Mouse (Mus musculus) splenic B cell, adult 2 months (primary cell): ENCODE measurements around the gene Fbxw4.

Experiments
- DNase-seq: peaks from one replicate; pipeline ENCODE4 v3.0.0-alpha.2; 2011; ENCODE audit warnings: low read depth, low spot score
- H3K27me3 ChIP-seq: 2 replicates; pipeline ENCODE4 v1.6.1; 2012; ENCODE audit warnings: mild to moderate bottlenecking, low read length, moderate library complexity, mixed read lengths; ENCODE audit not compliant: control insufficient read depth, poor library complexity, insufficient read depth, severe bottlenecking
- H3K36me3 ChIP-seq: 2 replicates; pipeline ENCODE4 v1.6.1; 2012; ENCODE audit warnings: mild to moderate bottlenecking, low read length, moderate library complexity, mixed read lengths; ENCODE audit not compliant: control insufficient read depth, poor library complexity, insufficient read depth, severe bottlenecking

The Fbxw4 gene

DNA sequence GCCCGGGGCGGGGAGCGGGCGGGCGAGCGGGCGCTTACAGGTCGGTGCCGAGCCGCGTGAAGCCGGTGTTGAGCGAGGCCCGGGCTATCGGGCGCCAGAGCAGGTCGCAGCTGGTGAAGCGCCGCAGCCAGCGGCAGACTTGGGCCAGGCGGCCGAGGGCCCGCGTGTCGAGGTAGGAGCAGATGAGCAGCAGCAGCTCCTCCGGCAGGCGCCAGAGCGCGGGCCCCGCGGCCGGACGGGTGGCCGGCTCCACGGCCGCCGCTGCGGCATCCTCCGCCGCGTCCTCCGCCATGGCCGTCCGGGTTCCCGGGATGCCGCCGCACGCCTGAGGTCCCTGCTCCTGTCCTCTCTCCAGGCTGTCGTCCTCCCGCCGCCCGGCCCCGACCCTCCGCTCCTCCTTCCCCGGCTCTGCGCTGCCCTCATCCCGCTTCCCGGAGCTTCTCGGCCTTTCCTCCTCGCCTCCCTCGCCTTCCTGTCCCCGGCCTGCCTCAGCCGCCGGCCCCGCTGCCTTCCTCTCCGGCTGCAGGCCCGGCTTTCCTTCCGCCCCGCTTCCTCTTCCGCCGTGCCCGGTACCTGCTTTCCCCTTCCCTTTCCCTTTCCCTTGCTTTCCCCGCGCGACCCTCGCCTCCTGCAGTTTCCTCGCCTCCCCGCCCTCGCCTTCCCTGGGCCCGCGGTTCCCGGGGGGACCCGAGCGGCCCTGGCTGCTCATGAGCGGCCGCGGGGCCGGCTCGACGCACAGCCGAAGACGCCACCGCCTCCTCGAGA, at the start of gene Fbxw4:
Fbxw4 (minus strand) TSS at position 575 of the 765 bp plus-strand sequence.
- Histone ChIP-seq H3K27me3 (no peaks in the 10 kb centered on the region), H3K36me3 (no peaks in the 10 kb centered on the region)
- DNase-seq: peak; percentile 58

DNA sequence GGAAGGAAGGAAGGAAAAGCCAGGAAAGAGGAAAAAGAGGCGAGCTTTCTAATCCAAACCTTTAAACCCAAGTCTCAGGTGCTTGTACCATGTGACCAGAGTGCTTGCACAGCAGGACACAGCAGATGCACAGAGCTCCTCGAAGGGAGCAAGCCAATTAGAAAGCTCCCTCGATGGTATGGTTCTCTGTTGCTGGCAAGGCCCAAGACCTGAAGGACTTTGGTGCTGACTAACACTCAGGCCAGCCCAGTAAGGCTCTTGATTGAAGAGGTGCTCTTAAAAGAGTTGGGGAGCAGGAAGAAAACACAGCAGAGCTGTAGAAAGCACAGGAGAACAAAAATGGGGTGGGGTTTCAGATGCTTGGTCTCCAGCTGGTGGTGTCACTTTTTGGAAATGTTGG, 48.6 kb upstream of the Fbxw4 start:
- Histone ChIP-seq H3K27me3 (no peaks in the 10 kb centered on the region), H3K36me3 (no peaks in the 10 kb centered on the region)
- DNase-seq: no peak

DNA sequence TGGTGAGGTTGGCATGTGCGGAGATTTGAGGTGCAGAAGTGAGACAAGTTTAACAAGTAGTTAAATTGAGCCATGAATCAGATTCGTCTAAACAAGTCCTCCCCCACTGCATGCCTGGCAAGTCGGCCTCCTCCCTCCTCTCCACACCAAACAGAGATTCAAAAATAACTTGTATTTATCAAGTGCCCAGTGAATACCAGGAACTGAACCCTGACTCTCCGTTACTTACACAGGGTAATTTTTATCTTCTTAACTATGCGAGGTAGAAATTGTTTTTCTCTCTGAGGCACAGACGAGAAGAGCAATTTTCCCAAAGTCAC, 36.1 kb upstream of the Fbxw4 start:
- Histone ChIP-seq H3K27me3 (no peaks in the 10 kb centered on the region), H3K36me3 (no peaks in the 10 kb centered on the region)
- no peak for DNase-seq

DNA sequence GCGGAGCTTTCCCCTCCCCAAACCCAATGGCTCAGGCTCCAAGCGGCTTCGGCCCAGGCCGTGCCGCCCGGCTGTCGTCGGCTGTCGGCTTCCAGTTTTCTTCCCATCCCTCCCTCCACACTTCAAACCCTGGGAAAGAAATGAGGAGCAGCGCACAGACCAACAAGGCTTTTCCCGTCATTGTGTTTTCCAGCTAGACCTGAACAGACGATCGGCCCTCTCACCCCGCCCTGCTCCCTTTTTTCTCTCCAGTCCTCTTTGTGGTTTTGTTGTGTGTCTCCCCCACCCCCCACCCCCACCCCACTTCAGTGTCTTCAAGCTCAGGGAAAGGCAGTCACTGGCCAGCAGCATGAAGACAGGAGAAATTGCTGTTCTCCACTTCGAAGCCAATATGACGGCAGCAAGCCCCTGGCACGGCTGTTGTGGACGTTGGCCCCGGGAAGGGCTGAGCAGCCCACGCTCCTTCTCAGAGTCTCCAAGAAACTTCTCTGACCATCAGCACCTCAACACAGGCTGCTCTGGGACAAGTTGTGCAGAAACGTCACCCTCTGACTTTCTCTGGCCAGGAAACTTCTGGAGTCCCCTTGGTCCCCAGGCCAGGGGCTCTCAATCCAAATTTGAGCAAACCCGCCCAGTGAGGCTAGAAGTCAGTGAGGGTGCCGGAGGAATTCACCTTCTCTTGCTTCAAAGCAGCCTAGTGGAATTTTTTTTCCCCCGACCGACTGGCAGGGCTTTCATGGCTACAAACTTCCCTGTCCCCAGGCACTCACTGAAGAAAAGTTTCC, 35.6 kb upstream of the Fbxw4 start:
- DNase-seq: no peak
- Histone ChIP-seq H3K27me3 (no peaks in the 10 kb centered on the region), H3K36me3 (no peaks in the 10 kb centered on the region)

DNA sequence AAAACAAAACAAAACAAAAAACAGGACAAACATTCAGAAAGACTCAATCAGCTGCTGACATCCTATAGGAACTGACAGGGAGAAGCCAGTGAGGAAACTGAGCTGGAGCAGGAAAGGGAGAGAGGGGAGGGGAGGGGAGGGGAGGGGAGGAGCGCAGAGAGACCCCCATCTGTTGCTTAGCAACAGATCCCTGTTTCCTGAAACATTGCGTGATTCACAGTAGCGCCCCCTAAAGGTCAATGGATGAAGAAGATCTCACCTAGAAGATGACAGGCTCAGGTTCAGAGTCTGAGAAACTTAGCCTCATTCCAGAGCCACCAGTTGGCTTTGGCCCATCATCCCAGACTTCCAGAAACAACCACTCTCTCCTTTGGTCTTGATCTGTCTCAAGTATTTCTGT, 33.9 kb upstream of the Fbxw4 start:
- H3K36me3 ChIP-seq: no peaks in the 10 kb centered on the region
- H3K27me3 ChIP-seq: no peaks in the 10 kb centered on the region
- peak; percentile 40 for DNase-seq

DNA sequence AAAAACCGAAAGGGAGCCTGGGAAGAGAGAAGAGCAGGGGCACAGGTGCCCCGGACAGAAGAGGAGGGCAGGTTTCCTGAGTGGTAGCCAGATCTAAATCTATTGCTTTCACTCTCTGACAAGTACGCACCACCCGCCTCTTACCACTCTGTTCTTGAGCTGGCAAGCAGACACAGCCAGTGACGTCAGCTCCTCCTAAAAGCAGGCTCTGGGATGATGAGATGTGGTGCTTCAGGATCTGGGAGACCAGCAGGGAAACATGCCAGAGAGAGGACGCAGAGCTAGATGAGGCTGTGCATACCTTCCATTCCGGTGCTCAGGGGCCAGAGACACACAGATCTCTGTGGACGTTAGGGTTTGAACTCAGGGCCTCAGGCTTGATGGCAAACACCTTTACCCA, 32.1 kb upstream of the Fbxw4 start:
- no peak for DNase-seq
- Histone ChIP-seq H3K36me3 (no peaks in the 10 kb centered on the region), H3K27me3 (no peaks in the 10 kb centered on the region)

DNA sequence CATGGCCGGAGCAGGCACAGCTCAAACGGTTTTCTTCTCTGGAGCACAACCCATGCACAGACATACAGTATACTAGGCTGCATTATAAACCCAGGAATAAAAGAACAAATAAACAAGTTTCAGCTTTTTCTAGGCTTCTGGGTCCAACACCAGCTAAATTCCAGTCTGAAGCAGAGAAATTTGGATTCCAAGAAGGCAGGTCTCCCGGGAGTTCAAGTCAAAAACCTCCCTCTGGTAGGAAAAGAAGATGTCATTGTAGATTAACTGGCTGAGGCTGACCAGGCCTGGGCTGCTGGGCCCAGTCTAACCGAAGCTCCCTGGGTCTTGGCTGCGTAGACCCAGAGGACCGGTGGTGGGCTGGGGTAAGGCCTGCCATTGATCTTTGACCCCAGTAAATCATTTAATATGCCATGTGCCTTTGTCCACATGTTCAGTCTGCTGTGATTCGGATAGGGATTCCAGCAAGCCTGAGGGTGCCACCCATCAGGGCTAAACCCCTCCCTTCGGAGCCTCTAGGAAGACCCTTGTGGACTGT, 31.0 kb upstream of the Fbxw4 start:
- DNase-seq: no peak

DNA sequence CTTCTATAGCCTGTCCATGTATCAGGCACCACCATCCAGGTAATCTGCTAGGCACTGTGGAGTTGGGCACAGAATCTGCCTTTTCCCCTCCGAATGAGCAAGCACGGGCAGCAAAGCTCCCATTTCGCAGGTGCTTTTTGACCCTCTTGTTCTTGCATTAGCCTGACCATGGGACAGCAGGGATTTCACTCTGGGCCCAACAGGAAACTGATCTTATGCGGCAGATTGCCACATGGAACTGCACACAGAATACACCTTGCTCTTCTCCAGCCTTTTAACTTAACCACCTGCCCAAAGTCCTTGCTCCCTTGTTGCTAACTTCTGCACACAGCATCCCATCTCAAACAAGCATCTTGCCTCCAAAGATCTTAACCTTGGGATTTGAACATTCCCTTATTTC, 26.9 kb upstream of the Fbxw4 start:
- DNase-seq: no peak
- no peaks in the 10 kb centered on the region for H3K36me3 ChIP-seq
- H3K27me3 ChIP-seq: no peaks in the 10 kb centered on the region

More for the DNA sequence above, 31.0 kb upstream of the Fbxw4 start:
- Histone ChIP-seq H3K36me3 (no peaks in the 10 kb centered on the region), H3K27me3 (no peaks in the 10 kb centered on the region)

DNA sequence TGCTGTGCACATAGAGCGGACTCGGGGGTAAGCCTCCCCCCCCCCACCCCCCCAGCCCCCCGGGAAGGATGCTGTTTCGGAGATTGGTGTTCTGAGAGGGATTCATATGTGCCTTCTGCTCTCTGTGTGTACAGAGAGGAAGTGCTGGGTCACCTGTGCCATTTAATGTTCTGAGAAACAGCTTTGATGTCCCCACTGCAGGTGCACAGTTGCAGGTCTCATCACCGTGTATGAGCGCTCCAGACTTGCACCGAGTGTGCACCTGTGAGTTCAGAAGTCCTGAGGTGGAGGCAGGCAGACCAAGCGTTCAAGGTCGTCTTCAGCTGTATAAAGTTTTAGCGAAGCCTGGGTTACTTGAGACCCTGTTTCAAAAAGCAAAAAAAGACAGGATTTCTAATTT, 23.6 kb upstream of the Fbxw4 start:
- Histone ChIP-seq H3K36me3 (no peaks in the 10 kb centered on the region), H3K27me3 (no peaks in the 10 kb centered on the region)
- no peak for DNase-seq

DNA sequence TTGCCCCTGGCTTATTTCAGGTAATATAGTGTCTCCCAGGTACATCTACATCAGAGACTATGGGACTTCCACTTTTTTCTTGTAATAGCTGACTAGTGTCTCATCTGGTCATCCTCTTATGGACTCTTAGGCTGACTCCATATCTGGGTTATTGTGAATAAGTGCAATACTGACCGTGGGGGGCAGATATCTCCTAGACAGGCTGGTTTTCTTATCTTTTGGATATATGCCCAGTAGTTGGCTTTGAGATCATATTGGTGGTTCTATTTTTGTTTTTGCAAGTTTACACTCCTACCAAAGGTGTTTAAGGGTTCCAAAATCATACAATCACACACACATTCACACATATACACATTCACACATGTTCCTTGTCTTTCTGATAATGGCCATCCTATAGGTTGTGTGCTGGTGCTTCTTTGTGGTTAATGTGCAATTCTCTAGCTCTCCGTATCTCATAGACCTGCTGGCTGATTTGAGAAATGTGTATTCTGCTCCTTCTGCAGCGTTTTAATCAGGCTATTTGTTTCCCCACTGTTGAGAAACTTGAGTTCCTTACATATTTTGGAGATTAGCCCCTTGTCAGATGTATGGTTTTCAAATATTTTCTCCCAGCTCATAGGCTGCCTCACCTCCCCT, 20.5 kb upstream of the Fbxw4 start:
- no peak for DNase-seq
- no peaks in the 10 kb centered on the region for H3K36me3 ChIP-seq
- H3K27me3 ChIP-seq: no peaks in the 10 kb centered on the region

DNA sequence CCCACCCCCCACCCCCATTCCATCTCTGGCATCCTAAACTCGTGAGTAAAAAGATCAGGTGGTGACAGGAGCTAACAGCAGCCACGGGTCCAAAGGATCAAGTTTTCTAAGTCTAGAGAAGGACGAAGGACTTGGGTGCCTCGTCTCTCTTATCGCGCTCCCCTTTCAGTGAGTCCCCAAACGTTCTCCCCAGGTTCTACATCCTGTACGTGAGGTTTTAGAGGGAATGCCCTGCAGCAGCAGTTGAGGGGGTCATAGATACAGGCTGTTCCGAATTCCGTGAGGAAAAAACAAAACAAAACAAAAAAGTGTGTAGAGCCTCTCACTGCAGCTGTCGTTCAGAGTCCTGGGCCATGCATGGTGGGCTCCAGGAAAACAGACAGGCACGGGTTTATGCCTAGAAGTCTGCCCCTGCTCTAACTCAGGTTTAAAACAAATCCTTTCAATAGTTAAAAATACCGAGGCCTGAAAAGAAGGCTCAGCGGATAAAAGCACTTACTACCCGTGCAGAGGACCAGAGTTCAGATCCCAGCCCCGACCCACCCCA, 16.7 kb upstream of the Fbxw4 start:
- H3K36me3 ChIP-seq: no peaks in the 10 kb centered on the region
- no peak for DNase-seq
- H3K27me3 ChIP-seq: no peaks in the 10 kb centered on the region; the same call in 1 of the 2 replicates

DNA sequence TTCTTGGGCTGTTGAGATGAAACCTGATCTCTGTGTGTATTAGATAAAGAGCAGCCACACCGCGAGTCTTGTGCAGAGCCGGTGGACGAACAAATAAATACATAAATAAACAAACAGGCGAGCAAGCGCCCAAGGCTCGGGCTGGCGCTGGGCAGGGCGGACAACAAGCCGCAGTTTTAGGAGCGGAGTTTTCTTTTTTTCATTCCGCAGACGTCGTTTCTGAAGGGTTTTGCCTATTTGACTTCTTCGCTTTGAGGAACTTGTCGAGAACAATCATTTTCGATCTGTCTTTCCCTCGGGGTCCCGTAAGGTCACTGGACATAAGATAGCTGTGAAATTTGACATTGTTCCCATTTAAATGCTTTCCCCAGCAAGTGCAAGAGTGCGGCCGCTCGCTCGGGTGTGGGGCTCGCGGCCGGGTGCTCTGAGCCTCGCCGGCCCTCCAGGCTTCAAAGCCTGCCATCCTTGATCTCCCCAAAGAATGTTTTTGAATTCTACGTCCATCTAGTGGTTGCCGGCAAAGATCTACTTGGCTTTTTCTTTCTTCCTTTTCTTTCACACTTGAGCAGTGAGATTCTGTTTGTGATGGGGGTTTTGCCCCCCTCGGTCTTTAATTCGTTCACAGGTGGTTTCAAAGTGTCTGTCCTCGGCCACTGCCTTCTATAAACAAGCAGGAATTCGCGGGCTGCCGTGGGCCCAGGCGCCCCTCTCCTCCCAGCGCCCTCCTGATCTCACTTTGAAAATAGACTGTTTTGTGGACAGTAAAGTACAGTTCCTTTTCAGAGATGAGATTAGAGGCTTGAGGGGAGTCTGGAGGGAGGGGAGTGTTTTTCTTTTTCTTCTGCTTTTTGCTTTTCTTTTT, 15.8 kb upstream of the Fbxw4 start:
- DNase-seq: peak; percentile 42
- no peaks in the 10 kb centered on the region; the same call in 1 of the 2 replicates for H3K27me3 ChIP-seq
- no peaks in the 10 kb centered on the region for H3K36me3 ChIP-seq

DNA sequence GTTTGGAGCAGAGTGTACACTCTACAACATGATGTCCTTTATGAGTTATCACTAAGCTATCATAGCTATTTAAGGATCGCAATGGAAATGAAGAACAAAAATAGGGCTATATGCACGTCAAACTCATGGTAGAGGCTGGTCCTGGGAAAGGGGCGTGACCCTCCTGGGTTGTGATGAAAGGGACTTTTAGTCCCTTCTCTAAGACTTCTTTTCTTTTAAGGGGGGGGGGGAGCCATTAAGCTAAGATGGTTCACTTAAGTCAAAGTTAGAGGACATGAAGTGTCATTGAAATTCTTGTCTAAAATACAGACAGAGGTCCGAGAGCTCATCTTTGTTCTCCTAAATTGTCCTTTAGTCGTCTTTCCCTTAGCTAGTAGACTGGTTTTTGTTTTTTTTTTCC, 15.1 kb upstream of the Fbxw4 start:
- peak; percentile 21 for DNase-seq
- no peaks in the 10 kb centered on the region for H3K36me3 ChIP-seq
- H3K27me3 ChIP-seq: no peaks in the 10 kb centered on the region; the same call in 1 of the 2 replicates

DNA sequence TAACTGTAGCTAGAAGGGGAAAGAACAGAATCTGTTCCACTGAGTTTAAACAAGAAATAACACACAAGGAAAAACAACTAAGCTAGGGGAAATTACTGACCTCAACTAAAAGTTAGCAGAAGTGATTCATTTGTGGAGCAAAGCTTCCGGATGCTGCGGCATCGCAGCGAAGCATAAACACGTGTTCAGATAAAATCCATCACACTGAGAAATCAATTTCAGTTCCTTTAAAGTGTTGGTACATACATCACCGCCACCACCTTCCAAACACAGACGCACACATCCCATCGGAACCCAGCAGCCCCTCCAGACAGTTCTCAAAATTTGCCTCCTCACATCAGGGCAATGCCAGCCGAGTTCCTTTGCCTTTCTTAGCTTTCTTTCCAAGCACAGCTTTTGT, 12.9 kb upstream of the Fbxw4 start:
- no peak for DNase-seq
- Histone ChIP-seq H3K36me3 (no peaks in the 10 kb centered on the region), H3K27me3 (no peaks in the 10 kb centered on the region; the same call in 1 of the 2 replicates)
